Mouse (Mus musculus): Measurements from ENCODE around the gene Cd164l2.

DNA sequence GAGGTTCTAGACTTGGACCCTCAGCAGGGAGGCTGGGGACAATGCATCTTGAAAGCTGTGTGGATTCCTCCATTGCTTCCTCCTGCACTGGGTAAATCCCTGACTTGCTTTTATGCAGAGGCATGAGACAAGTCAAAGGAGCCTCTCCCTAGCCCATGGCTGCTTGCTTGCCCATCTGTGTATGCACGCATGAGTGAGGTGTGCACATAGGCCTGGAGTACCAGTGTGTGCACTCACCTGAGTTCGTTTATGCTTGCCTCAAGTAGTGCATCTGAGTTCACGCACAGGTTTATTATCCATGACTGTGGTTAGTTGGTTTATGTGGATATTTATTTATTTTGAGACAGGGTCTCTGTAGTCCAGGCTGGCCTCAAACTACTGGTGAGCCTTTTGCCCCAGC, 9.7 kb upstream of the Cd164l2 start:
- TF ChIP-seq CTCF (IDR thresholded peaks at IDR 0.05; ENCODE audit: borderline replicate concordance, extremely low read depth, insufficient read depth, insufficient read length): no peak
- TF ChIP-seq POLR2A (IDR thresholded peaks at IDR 0.05; ENCODE audit: borderline replicate concordance, extremely low read depth, insufficient read depth, insufficient read length, poor library complexity, severe bottlenecking): no peak
